Mouse (Mus musculus) fat pad, adult 2 months (tissue): ENCODE results near the gene Ccl21b.
"Not testable (repeated sequence)": the region's sequence is repeated elsewhere in the genome, so short reads cannot be mapped to it uniquely, and the experiment has no call there.

Experiments used
- DNase-seq: peaks from one replicate; pipeline ENCODE4 v3.0.0-alpha.2; 2011; ENCODE audit warnings: low read depth, low spot score; ENCODE audit errors: extremely low read depth

The Ccl21b gene

DNA sequence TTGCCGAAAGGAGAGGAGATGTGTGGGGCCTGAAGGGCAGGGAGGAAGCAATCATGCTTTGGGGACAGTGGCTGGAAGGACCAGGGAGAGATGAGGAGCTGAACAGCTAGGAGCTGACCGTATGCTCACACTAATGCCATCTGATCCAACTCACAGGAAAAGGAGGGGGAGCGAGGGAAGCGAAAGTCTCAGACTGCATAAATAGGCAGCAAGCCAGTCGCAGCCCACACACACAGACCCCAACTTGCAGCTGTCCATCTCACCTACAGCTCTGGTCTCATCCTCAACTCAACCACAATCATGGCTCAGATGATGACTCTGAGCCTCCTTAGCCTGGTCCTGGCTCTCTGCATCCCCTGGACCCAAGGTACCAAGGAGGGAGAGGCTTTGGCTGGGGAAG is at the start of gene Ccl21b:
TSS of gene Ccl21b (plus strand) at position 301 of the 400 bp plus-strand sequence.
- DNase-seq = not testable (repeated sequence)

DNA sequence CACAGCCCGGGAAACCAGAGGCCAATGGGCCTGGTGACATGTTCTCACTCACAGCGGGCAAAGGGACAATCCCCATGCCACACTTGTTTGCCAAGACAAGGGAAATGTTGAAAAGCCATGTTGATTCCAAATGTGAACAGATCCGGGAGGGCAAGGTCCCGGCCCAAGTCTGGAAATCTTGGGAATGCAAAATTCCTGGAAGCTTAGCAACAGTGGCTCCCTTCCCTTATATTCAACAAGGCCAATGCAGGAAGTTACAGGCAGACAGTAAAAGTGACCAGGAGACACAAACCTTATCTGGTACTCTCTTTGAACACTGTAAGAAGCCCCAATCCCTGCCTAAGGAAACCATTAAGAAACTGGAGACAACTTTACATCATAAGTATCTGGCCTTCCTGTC is 15.2 kb upstream of the Ccl21b start, which contains the start of gene Gm10600:
TSS of gene Gm10600 (plus strand) at position 301 of the 400 bp plus-strand sequence.
- DNase-seq = not testable (repeated sequence)

DNA sequence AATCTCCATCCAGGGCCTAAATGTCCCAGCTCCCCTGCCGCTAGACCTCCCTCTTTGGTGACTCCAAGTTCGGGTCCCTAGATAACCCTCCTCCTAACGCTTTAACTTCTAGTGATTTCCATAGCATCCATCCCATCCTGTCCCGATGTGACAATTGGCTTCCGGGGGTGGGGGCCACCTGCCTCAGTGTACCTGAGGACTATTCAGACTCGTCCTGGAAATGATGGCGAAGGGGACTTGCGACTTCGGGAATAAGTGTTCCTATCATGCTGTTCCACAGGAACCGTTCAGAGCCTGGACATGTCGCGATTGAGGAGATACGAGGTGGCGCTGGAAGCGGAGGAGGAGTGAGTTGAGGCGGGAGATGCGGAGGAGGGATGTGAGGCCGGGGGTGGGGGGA is 38.4 kb downstream of the Ccl21b start, which contains the start of gene Gm21953:
TSS of gene Gm21953 (plus strand) at position 301 of the 400 bp plus-strand sequence.
- not testable (repeated sequence) for DNase-seq
